ENCODE assay signal across 33 mouse cellular contexts in the genomic region with DNA sequence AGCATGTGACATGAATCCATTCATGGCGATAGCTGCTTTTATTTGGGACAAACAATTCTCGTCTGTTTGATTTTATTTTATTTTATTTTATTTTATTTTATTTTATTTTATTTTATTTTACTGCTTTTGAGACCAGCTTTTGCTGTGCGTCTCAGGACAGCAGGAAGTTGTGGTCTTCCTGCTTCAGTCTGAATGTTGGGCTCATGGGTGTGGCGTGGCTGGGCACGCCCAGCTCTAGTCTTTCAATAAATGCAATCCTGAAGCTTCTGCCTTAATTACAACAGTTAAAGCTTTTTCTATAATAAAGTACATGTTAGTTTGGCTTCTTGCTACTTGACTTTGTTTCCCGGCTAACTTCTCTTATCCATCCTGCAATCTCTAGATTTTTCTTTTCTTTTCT.
"Had no signal": no experiment of that assay in that cellular context is flagged by ENCODE, and none has a peak within 500 bp of the region (broad histone marks: within the 10 kb centered on the region; RNA-seq: fewer than 3 reads in every experiment).

No protein-coding gene starts in this region.

- H3K4me3 ChIP-seq: limb, embryonic 10.5 days; limb, embryonic 12.5 days; limb, embryonic 13.5 days; limb, embryonic 15.5 days; liver, embryonic 12.5 days; liver, embryonic 13.5 days; liver, embryonic 15.5 days; lung, embryonic 15.5 days; megakaryocyte, embryonic 14.5 days; midbrain, embryonic 10.5 days; midbrain, embryonic 12.5 days; midbrain, embryonic 13.5 days; midbrain, embryonic 15.5 days; myocyte; neural tube, embryonic 12.5 days; neural tube, embryonic 13.5 days had no signal

- DNase-seq: left cerebral cortex, postnatal 4 days; liver; liver, embryonic 13.5 days; liver, postnatal 0 days; lung, adult 18-20 months; lung, adult 2 months; lung, embryonic 14.5 days; lung, postnatal 10 days; lung, postnatal 14 days; lung, postnatal 36 days; lung, postnatal 4 days; midbrain, embryonic 14.5 days had no signal

- H3K27ac ChIP-seq: limb, embryonic 10.5 days; limb, embryonic 12.5 days; limb, embryonic 13.5 days; limb, embryonic 15.5 days; liver, embryonic 12.5 days; liver, embryonic 13.5 days; liver, embryonic 14.5 days; liver, embryonic 15.5 days; lung, embryonic 15.5 days; macrophage; midbrain, embryonic 10.5 days; midbrain, embryonic 12.5 days; midbrain, embryonic 13.5 days; midbrain, embryonic 15.5 days; neural tube, embryonic 12.5 days; neural tube, embryonic 13.5 days had no signal

- H3K4me2 ChIP-seq: limb, embryonic 12.5 days; limb, embryonic 13.5 days; limb, embryonic 15.5 days; liver, embryonic 11.5 days; liver, embryonic 12.5 days; liver, embryonic 13.5 days; liver, embryonic 15.5 days; lung, embryonic 14.5 days; lung, embryonic 15.5 days; midbrain, embryonic 11.5 days; midbrain, embryonic 12.5 days; midbrain, embryonic 13.5 days; midbrain, embryonic 15.5 days; neural tube, embryonic 12.5 days; neural tube, embryonic 13.5 days had no signal

- H3K27me3 ChIP-seq: limb, embryonic 12.5 days; limb, embryonic 13.5 days; limb, embryonic 15.5 days; liver, embryonic 12.5 days; liver, embryonic 13.5 days; liver, embryonic 15.5 days; lung, embryonic 15.5 days; megakaryocyte, embryonic 14.5 days; midbrain, embryonic 12.5 days; midbrain, embryonic 13.5 days; midbrain, embryonic 15.5 days; neural tube, embryonic 12.5 days; neural tube, embryonic 13.5 days had no signal

- H3K9me3 ChIP-seq: limb, embryonic 10.5 days; limb, embryonic 12.5 days; limb, embryonic 13.5 days; limb, embryonic 15.5 days; liver, embryonic 12.5 days; liver, embryonic 13.5 days; liver, embryonic 15.5 days; lung, embryonic 15.5 days; megakaryocyte, embryonic 14.5 days; midbrain, embryonic 10.5 days; midbrain, embryonic 12.5 days; midbrain, embryonic 13.5 days; midbrain, embryonic 15.5 days; neural tube, embryonic 12.5 days; neural tube, embryonic 13.5 days had no signal

- H3K4me1 ChIP-seq: limb, embryonic 10.5 days; limb, embryonic 12.5 days; limb, embryonic 13.5 days; limb, embryonic 15.5 days; liver, embryonic 12.5 days; liver, embryonic 13.5 days; liver, embryonic 15.5 days; lung, embryonic 15.5 days; megakaryocyte, embryonic 14.5 days; midbrain, embryonic 10.5 days; midbrain, embryonic 12.5 days; midbrain, embryonic 13.5 days; midbrain, embryonic 15.5 days; neural tube, embryonic 12.5 days; neural tube, embryonic 13.5 days had no signal

- ATAC-seq: liver, embryonic 12.5 days; liver, postnatal 0 days; lung, postnatal 0 days; midbrain, embryonic 13.5 days; midbrain, embryonic 15.5 days; midbrain, embryonic 16.5 days had no signal

- H3K36me3 ChIP-seq: limb, embryonic 10.5 days; limb, embryonic 12.5 days; limb, embryonic 13.5 days; limb, embryonic 15.5 days; liver, embryonic 12.5 days; liver, embryonic 13.5 days; liver, embryonic 15.5 days; lung, embryonic 15.5 days; midbrain, embryonic 10.5 days; midbrain, embryonic 12.5 days; midbrain, embryonic 13.5 days; midbrain, embryonic 15.5 days; neural tube, embryonic 12.5 days; neural tube, embryonic 13.5 days had no signal

- H3K9ac ChIP-seq: limb, embryonic 12.5 days; limb, embryonic 13.5 days; limb, embryonic 15.5 days; liver, embryonic 12.5 days; liver, embryonic 13.5 days; liver, embryonic 14.5 days; liver, embryonic 15.5 days; liver, postnatal 0 days; lung, embryonic 14.5 days; lung, embryonic 15.5 days; midbrain, embryonic 12.5 days; midbrain, embryonic 13.5 days; midbrain, embryonic 15.5 days; neural tube, embryonic 12.5 days; neural tube, embryonic 13.5 days had no signal
